Mouse (Mus musculus) heart, embryonic 14.5 days (tissue): ENCODE measurements around the gene Rhot2. TPM values are rescaled to one million over a fixed set of nuclear protein-coding genes. Genes with fewer than 3 reads are reported as not detected.

Experiments used
- ATAC-seq: fragments of 200-750 bp; cut with Nextera tagmentation; 2 replicates; pipeline ENCODE4 v1.8.0; 2017; ENCODE audit warnings: low read depth, moderate TSS enrichment; ENCODE audit not compliant: insufficient number of reproducible peaks, insufficient read depth, low FRiP score
- H3K27ac ChIP-seq, 2 experiments: fragments of 200-500 bp in 1 of 2; fragments of 300-500 bp in 1 of 2; sonication (generic) in 1 of 2; replicated peaks in 1 of 2; 2 replicates each; pipeline ENCODE4 v1.5.1; 2012 to 2014; ENCODE audit warnings: low read depth in 2 of 2, low read length in 2 of 2, control low read depth in 1 of 2, mild to moderate bottlenecking in 1 of 2, mixed read lengths in 1 of 2; ENCODE audit not compliant: control insufficient read depth in 1 of 2, insufficient read depth in 1 of 2
- H3K27me3 ChIP-seq: fragments of 300-500 bp; sonication (generic); 2 replicates; pipeline ENCODE4 v1.6.1; 2014; ENCODE audit warnings: mild to moderate bottlenecking, low read length, control low read depth; ENCODE audit not compliant: control insufficient read depth, insufficient read depth
- H3K36me3 ChIP-seq: fragments of 300-500 bp; sonication (generic); 2 replicates; pipeline ENCODE4 v1.6.1; 2014; ENCODE audit warnings: mild to moderate bottlenecking, control low read depth, low read length, mixed read lengths; ENCODE audit not compliant: control insufficient read depth, insufficient read depth
- H3K4me1 ChIP-seq, 2 experiments: fragments of 200-500 bp in 1 of 2; fragments of 300-500 bp in 1 of 2; sonication (generic) in 1 of 2; 2 replicates each; pipeline ENCODE4 v1.6.1; 2012 to 2014; ENCODE audit warnings: low read length in 2 of 2, control low read depth in 1 of 2, mixed read lengths in 1 of 2; ENCODE audit not compliant: control insufficient read depth in 2 of 2, insufficient read depth in 2 of 2
- H3K4me2 ChIP-seq: fragments of 300-500 bp; sonication (generic); 2 replicates; pipeline ENCODE4 v1.6.1; 2014; ENCODE audit warnings: mild to moderate bottlenecking, low read length
- H3K4me3 ChIP-seq, 2 experiments: fragments of 200-500 bp in 1 of 2; fragments of 300-500 bp in 1 of 2; sonication (generic) in 1 of 2; 2 replicates each; pipeline ENCODE4 v1.5.1; 2012 to 2014; ENCODE audit warnings: low read length in 2 of 2, mild to moderate bottlenecking in 2 of 2, control low read depth in 1 of 2, low read depth in 1 of 2, moderate library complexity in 1 of 2; ENCODE audit not compliant: control insufficient read depth in 1 of 2, insufficient read depth in 1 of 2
- H3K9ac ChIP-seq: fragments of 300-500 bp; sonication (generic); 2 replicates; pipeline ENCODE4 v1.6.1; 2014; ENCODE audit warnings: mild to moderate bottlenecking, low read length
- H3K9me3 ChIP-seq: fragments of 300-500 bp; sonication (generic); 2 replicates; pipeline ENCODE4 v1.6.1; 2016; ENCODE audit warnings: low read length, control low read depth; ENCODE audit not compliant: control insufficient read depth
- WGBS: fragments of 180-500 bp; shearing (Covaris S2); extraction: QIAGEN DNeasy Blood & Tissue Kit; methylation state at CpG from one replicate; pipeline ENCODE4 v1.1.7; 2014; 5-methylcytosine and 5-hydroxymethylcytosine counted together
- polyA plus RNA-seq: library from polyadenylated mRNA; unstranded; fragments of >200 nt; fragmentation: Nextera tagmentation; extraction: Ambion mirVana; gene quantifications from 2 replicates; pipeline ENCODE4 v1.2.1, GENCODE M21; 2014

The Rhot2 gene
- polyA plus RNA-seq, 1 experiment from 2014 or later, result 12.7 TPM

DNA sequence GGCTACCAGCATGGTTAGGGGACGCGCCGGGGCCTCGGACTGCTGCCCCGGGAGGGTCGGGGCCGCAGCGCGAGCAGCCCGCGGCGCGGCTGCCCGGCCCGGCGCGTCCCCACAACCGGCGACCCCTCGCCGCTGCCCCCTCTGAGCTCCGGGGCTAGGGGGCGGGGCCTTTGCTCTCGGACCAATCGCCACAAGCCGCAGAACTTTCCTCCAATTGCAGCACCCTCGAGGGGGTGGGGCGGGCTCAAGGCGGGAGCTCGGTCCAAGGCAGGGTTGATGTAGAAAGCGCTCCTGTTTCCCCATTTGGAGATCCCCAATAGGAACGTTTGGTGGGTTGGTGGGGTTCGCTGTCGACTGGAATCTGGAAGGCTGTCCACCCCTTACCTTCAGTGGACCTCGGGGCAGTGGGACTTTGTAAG, 47.7 kb downstream of the Rhot2 start, which contains the start of gene Metrn:
Gene Metrn, minus strand, starts transcription at position 186 of the 419 bp plus-strand sequence.
- Histone ChIP-seq H3K4me2 (peak within 1 kb of the TSS; percentile 95), H3K9ac (peak within 1 kb of the TSS; percentile 67), H3K36me3 (no peaks in the 10 kb centered on the region), H3K4me3 (peak within 1 kb of the TSS; percentile 61 to 86), H3K27me3 (no peaks in the 10 kb centered on the region), H3K4me1 (peaks cover 17 to 25% of the 10 kb centered on the region in 2 experiments), H3K27ac (0 out of 4 replicates have a peak within 1 kb of the TSS, but pooled peaks of 1 of the 2 experiments have one; percentile 24), H3K9me3 (no peaks in the 10 kb centered on the region)
- peak; percentile 69 for ATAC-seq
- WGBS, result 2% methylated on average over 35 of the region's 35 CpGs

DNA sequence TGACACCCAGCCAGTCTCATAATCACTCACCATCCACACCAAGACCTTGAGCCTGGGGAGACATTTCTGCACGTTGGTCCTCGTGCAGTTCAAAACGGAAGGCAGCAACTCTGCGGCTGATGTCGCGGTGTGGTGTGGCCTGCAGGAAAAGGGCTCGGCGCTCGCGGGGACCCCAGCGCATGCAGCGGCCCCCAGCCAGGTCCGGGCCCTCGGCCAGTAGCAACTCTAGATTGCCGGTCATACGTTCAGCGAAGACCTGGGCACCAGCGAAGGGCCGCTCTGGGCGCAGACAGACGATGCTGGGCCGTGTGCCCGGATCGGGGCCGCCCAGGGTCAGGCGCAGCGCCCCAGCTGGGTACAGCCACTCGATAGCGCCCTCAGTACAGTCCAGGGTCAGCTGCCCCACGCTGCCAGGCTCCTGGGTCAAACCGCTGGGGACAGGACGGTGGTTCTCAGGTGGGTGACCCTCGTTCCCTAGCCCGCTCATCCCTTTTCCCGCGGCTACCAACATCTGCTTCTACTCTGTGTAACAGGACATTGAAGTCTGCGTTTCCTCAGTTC, 48.4 kb downstream of the Rhot2 start:
- no peaks in the 10 kb centered on the region for H3K27me3 ChIP-seq
- H3K4me2 ChIP-seq, result peak overlapping the region; percentile 95
- 0 out of 4 replicates have a peak overlapping the region, but pooled peaks of 1 of the 2 experiments have one; percentile 24 for H3K27ac ChIP-seq
- no peaks in the 10 kb centered on the region for H3K36me3 ChIP-seq
- H3K9ac ChIP-seq, result peak overlapping the region; percentile 67
- H3K9me3 ChIP-seq, result no peaks in the 10 kb centered on the region
- WGBS, result 3% methylated on average over 37 of the region's 37 CpGs
- peak overlapping the region; percentile 61 to 86 for H3K4me3 ChIP-seq
- H3K4me1 ChIP-seq, result peaks cover 19 to 30% of the 10 kb centered on the region in 2 experiments
- ATAC-seq, result no peak

DNA sequence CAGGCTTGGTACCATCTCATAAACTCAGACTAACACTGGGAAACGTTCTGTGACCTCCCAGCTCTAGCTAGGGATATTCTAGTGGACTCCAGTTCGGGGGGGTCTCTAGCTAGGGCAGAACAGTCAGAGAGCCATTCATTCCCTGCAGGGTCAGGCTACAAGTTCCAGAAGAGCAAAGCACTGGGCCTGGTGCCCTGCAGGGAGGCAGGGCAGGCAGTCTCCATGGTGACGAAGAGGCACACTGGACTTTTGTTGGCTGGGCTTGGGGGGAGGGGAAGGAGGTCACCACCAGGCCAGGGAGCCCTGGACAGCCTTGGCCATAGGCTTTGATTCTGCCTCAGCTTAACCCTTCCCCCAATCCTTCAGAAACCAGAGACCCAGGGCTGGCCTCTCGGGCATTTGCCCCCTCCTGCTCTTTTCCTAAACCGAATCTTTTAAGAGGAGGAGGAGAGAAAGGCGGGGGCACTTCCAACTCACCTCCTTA, 49.0 kb downstream of the Rhot2 start, which contains the start of gene AC134908.4:
Gene AC134908.4, minus strand, starts transcription at position 51 of the 484 bp plus-strand sequence.
- H3K4me2 ChIP-seq, result peak within 1 kb of the TSS; percentile 95
- no peak for ATAC-seq
- H3K4me1 ChIP-seq, result peaks cover 21 to 36% of the 10 kb centered on the region in 2 experiments
- H3K36me3 ChIP-seq, result no peaks in the 10 kb centered on the region
- 0 out of 4 replicates have a peak within 1 kb of the TSS, but pooled peaks of 1 of the 2 experiments have one; percentile 24 for H3K27ac ChIP-seq
- no peaks in the 10 kb centered on the region for H3K27me3 ChIP-seq
- H3K9me3 ChIP-seq, result no peaks in the 10 kb centered on the region
- H3K4me3 ChIP-seq, result peak within 1 kb of the TSS; percentile 61 to 86
- H3K9ac ChIP-seq, result peak within 1 kb of the TSS; percentile 67
- 40% methylated on average over 6 of the region's 6 CpGs for WGBS

DNA sequence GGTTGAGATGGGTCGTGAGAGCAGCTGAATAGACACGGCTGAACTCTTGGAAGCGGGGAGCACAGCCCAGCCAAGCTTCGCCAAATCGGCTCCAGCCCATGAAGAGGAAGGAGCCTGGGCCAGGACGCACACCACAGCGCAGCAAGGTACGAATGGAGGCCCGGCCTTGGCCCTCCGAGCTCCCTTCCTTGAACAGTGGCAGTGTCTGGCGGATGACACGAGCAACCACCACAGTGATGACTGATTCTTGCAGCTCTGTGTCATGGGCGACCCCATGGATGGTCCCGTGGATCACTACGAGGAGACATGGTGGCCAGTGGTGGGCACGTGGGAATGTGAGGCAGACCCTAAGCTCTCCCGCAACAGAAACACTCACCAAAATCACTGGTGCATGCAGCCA, 49.7 kb downstream of the Rhot2 start:
- 87% methylated on average over 17 of the region's 17 CpGs for WGBS
- no peak overlapping the region for H3K9ac ChIP-seq

DNA sequence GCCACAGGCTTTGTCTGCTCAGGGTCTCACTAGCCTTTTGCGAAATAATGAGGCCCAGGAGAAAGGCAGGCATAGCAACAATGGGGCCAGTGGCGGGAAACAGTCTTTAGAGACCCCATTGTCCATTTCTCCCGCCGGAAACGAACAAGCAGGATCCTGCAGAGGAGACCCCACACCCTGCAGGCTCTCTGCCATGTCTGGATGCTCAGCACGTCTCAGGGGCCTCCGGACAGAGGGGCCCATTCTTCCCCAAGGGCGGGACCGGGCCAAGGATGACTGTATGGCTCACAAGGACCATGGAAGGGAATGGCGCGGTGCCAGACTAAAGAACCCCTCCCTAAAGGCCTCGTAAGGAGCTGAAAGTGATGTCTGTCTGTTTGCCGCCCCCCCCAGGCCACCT, 50.5 kb downstream of the Rhot2 start:
- H3K27ac ChIP-seq, result no peak overlapping the region
- H3K4me1 ChIP-seq, result peaks cover 21 to 36% of the 10 kb centered on the region in 2 experiments
- no peak for ATAC-seq

More for the DNA sequence above, 49.7 kb downstream of the Rhot2 start:
- H3K27ac ChIP-seq, result no peak overlapping the region
- H3K4me3 ChIP-seq, result no peak overlapping the region
- ATAC-seq, result no peak
- H3K4me1 ChIP-seq, result peaks cover 21 to 36% of the 10 kb centered on the region in 2 experiments
- no peak overlapping the region for H3K4me2 ChIP-seq
- H3K27me3 ChIP-seq, result no peaks in the 10 kb centered on the region
- H3K9me3 ChIP-seq, result no peaks in the 10 kb centered on the region
- 0 out of 2 replicates have a peak, but pooled peaks cover 3% of the 10 kb centered on the region for H3K36me3 ChIP-seq

DNA sequence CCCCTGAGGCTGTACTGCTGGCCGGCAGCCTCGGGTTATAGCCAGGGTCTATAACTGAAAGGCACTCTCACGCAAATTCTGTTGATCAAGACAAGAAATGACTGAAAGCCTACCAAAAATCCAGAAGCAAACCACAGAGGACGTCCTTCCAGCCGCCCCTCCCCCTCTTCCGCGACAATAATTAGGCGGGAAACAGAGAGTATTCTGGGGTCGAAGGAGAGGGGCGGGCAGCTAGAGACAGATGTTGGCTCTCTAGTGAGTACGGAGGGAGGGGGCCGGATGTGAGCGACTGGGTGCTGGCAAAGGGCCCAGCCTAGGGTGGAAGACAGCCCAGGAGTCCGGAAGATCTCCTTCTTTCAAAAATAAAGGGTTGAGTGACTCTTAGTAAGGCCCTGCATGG, 52.0 kb downstream of the Rhot2 start, which contains the start of gene Fam173a:
Gene Fam173a, minus strand, starts transcription at position 287 of the 400 bp plus-strand sequence.
- H3K4me1 ChIP-seq, result peaks cover 21 to 36% of the 10 kb centered on the region in 2 experiments
- under 1% methylated on average over 13 of the region's 14 CpGs for WGBS
- peak; percentile 65 for ATAC-seq

More for the DNA sequence above, 50.5 kb downstream of the Rhot2 start:
- Histone ChIP-seq H3K9me3 (no peaks in the 10 kb centered on the region), H3K36me3 (peaks cover 11% of the 10 kb centered on the region), H3K27me3 (no peaks in the 10 kb centered on the region), H3K4me2 (no peak overlapping the region), H3K9ac (no peak overlapping the region), H3K4me3 (no peak overlapping the region)
- WGBS, result 81% methylated on average over 13 of the region's 13 CpGs

DNA sequence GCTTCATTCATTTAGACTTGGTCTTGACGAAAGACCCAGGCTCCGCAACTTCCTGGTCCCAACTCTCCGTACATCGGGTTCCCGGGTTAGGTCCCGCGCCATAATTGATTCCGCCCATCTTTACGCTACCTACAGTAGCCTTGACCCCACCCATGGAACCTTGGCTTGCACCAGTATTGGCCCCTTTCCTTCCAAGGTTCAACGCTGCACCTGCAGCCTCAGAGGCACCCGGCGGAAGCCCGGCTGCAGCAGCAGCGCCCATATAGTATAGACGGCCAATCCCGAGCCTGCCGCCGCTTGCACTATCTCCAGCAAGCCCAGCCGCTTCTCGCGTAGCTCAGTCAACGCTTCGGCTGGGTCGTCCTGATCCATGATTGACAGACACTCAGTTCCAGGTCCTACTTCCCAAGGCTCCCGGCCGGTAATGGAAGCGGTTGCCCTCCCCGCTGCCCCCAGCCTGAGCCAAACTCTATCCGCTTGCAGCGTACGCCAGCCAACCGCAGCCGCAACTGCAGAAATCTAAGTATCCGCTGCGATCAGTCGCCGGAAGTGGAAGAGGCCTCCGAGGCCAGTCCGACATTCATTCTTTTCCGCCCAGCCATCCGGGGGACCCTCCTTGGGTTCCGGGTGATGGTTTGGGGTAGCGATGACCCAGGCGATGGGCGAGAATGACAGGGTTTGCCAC, 52.7 kb downstream of the Rhot2 start:
- H3K4me3 ChIP-seq, result peak overlapping the region; percentile 76 to 80
- WGBS, result under 1% methylated on average over 45 of the region's 45 CpGs
- H3K9ac ChIP-seq, result peak overlapping the region; percentile 84
- ATAC-seq, result peak; percentile 50
- H3K4me1 ChIP-seq, result peaks cover 19 to 32% of the 10 kb centered on the region in 2 experiments
- H3K36me3 ChIP-seq, result peaks cover 30% of the 10 kb centered on the region
- H3K9me3 ChIP-seq, result no peaks in the 10 kb centered on the region
- H3K27me3 ChIP-seq, result no peaks in the 10 kb centered on the region
- peak overlapping the region; percentile 93 to 95 for H3K27ac ChIP-seq
- H3K4me2 ChIP-seq, result peak overlapping the region; percentile 76

More for the DNA sequence above, 52.0 kb downstream of the Rhot2 start, which contains the start of gene Fam173a:
- peak within 1 kb of the TSS; percentile 76 for H3K4me2 ChIP-seq
- H3K36me3 ChIP-seq, result peaks cover 24% of the 10 kb centered on the region
- peak within 1 kb of the TSS; percentile 84 for H3K9ac ChIP-seq
- peak within 1 kb of the TSS; percentile 93 to 95 for H3K27ac ChIP-seq
- H3K27me3 ChIP-seq, result no peaks in the 10 kb centered on the region
- peak within 1 kb of the TSS; percentile 76 to 80 for H3K4me3 ChIP-seq
- H3K9me3 ChIP-seq, result no peaks in the 10 kb centered on the region
